Mouse (Mus musculus) hindbrain, embryonic 16.5 days (tissue): ENCODE results near the gene Sh3gl2. TPM values are rescaled to one million over a fixed set of nuclear protein-coding genes. Genes with fewer than 3 reads are reported as not detected.
A peak's percentile ranks its signal among the peaks of the same experiment; 100 is the strongest.

ENCODE experiments used
- ATAC-seq: fragments of 200-750 bp; cut with Nextera tagmentation; 2 replicates; pipeline ENCODE4 v1.8.0; 2017; ENCODE audit warnings: moderate TSS enrichment, moderate library complexity
- H3K27ac ChIP-seq: fragments of 300-500 bp; sonication (generic); 2 replicates; pipeline ENCODE4 v1.5.1; 2014; ENCODE audit warnings: low read depth, mild to moderate bottlenecking, control low read depth, low read length, moderate library complexity
- H3K27me3 ChIP-seq: fragments of 300-500 bp; sonication (generic); replicated peaks from 2 replicates; pipeline ENCODE4 v1.6.1; 2014; ENCODE audit warnings: low read length; ENCODE audit not compliant: control insufficient read depth, insufficient read depth
- H3K36me3 ChIP-seq: fragments of 300-500 bp; sonication (generic); 2 replicates; pipeline ENCODE4 v1.6.1; 2014; ENCODE audit warnings: mild to moderate bottlenecking, low read length, moderate library complexity, mixed read lengths; ENCODE audit not compliant: control insufficient read depth, insufficient read depth
- H3K4me1 ChIP-seq: fragments of 300-500 bp; sonication (generic); 2 replicates; pipeline ENCODE4 v1.6.1; 2014; ENCODE audit warnings: low read depth, low read length; ENCODE audit not compliant: control insufficient read depth, insufficient read depth
- H3K4me2 ChIP-seq: fragments of 300-500 bp; sonication (generic); 2 replicates; pipeline ENCODE4 v1.6.1; 2014; ENCODE audit warnings: mild to moderate bottlenecking, low read length, control low read depth, moderate library complexity
- H3K4me3 ChIP-seq: fragments of 300-500 bp; sonication (generic); 2 replicates; pipeline ENCODE4 v1.5.1; 2014; ENCODE audit warnings: mild to moderate bottlenecking, low read length, control low read depth, moderate library complexity
- H3K9ac ChIP-seq: fragments of 300-500 bp; sonication (generic); 2 replicates; pipeline ENCODE4 v1.6.1; 2014; ENCODE audit warnings: low read depth, mild to moderate bottlenecking, control low read depth, low read length, moderate library complexity
- H3K9me3 ChIP-seq: fragments of 300-500 bp; sonication (generic); 2 replicates; pipeline ENCODE4 v1.6.1; 2014; ENCODE audit warnings: mild to moderate bottlenecking, low read length, moderate library complexity; ENCODE audit not compliant: control insufficient read depth
- WGBS: fragments of 180-500 bp; shearing (Covaris S2); extraction: QIAGEN DNeasy Blood & Tissue Kit; methylation state at CpG from one replicate; pipeline ENCODE4 v1.1.7; 2014; 5-methylcytosine and 5-hydroxymethylcytosine counted together
- polyA plus RNA-seq: library from polyadenylated mRNA; unstranded; fragments of >200 nt; fragmentation: Nextera tagmentation; extraction: Ambion mirVana; gene quantifications from 2 replicates; pipeline ENCODE4 v1.2.1, GENCODE M21; 2015

The Sh3gl2 gene
- polyA plus RNA-seq, 1 experiment from 2014 or later: 138 TPM

- no peaks in the 10 kb centered on the region for H3K27me3 ChIP-seq
- H3K36me3 ChIP-seq: no peaks in the 10 kb centered on the region
- no peak for ATAC-seq
- WGBS: 46% methylated on average over 4 of the region's 4 CpGs
- H3K4me2 ChIP-seq: no peak overlapping the region
- no peak overlapping the region for H3K4me3 ChIP-seq
- H3K27ac ChIP-seq: no peak overlapping the region
- no peak overlapping the region for H3K9ac ChIP-seq
- H3K4me1 ChIP-seq: no peaks in the 10 kb centered on the region; the same call in 1 of the 2 replicates
- no peaks in the 10 kb centered on the region for H3K9me3 ChIP-seq
Observed at GRCm38 (mm10) chr4:85402823-85403222, 197.9 kb downstream of the Sh3gl2 start.

GRCm38 (mm10) chr4:85404424-85405194 lies 199.7 kb downstream of the Sh3gl2 start:
- H3K27me3 ChIP-seq: no peaks in the 10 kb centered on the region
- H3K9me3 ChIP-seq: no peaks in the 10 kb centered on the region
- no peak overlapping the region for H3K9ac ChIP-seq
- no peaks in the 10 kb centered on the region; the same call in 1 of the 2 replicates for H3K4me1 ChIP-seq
- no peak overlapping the region for H3K27ac ChIP-seq
- no peak overlapping the region for H3K4me3 ChIP-seq
- 43% methylated on average over 10 of the region's 10 CpGs for WGBS
- no peaks in the 10 kb centered on the region for H3K36me3 ChIP-seq
- peak; percentile 44; the same call in 1 of the 2 replicates for ATAC-seq
- no peak overlapping the region for H3K4me2 ChIP-seq

- Histone ChIP-seq H3K27me3 (no peaks in the 10 kb centered on the region), H3K27ac (no peak overlapping the region), H3K36me3 (no peaks in the 10 kb centered on the region), H3K9ac (no peak overlapping the region), H3K4me3 (no peak overlapping the region), H3K4me2 (no peak overlapping the region), H3K9me3 (no peaks in the 10 kb centered on the region), H3K4me1 (no peaks in the 10 kb centered on the region; the same call in 1 of the 2 replicates)
- 0 out of 2 replicates have a peak, but pooled peaks have one; percentile 34 for ATAC-seq
- WGBS: 69% methylated on average over 7 of the region's 7 CpGs
Observed at GRCm38 (mm10) chr4:85405276-85405675, 200.3 kb downstream of the Sh3gl2 start.

- ATAC-seq: no peak
- Histone ChIP-seq H3K4me3 (no peak overlapping the region), H3K36me3 (no peaks in the 10 kb centered on the region), H3K4me2 (no peak overlapping the region), H3K9ac (no peak overlapping the region), H3K4me1 (no peaks in the 10 kb centered on the region), H3K27me3 (no peaks in the 10 kb centered on the region), H3K27ac (no peak overlapping the region), H3K9me3 (no peaks in the 10 kb centered on the region)
- WGBS: 94% methylated on average over 3 of the region's 3 CpGs
Observed at GRCm38 (mm10) chr4:85416466-85416865, 211.5 kb downstream of the Sh3gl2 start.

GRCm38 (mm10) chr4:85420429-85420828 lies 215.5 kb downstream of the Sh3gl2 start:
- Histone ChIP-seq H3K4me3 (no peak overlapping the region), H3K27ac (no peak overlapping the region), H3K27me3 (no peaks in the 10 kb centered on the region), H3K9ac (no peak overlapping the region), H3K9me3 (no peaks in the 10 kb centered on the region), H3K4me1 (no peaks in the 10 kb centered on the region), H3K4me2 (no peak overlapping the region), H3K36me3 (no peaks in the 10 kb centered on the region)
- no peak for ATAC-seq
- WGBS: 83% methylated on average over 6 of the region's 6 CpGs

- Histone ChIP-seq H3K9me3 (no peaks in the 10 kb centered on the region), H3K27ac (no peak overlapping the region), H3K36me3 (no peaks in the 10 kb centered on the region), H3K4me3 (no peak overlapping the region), H3K4me2 (no peak overlapping the region), H3K9ac (no peak overlapping the region), H3K27me3 (no peaks in the 10 kb centered on the region), H3K4me1 (no peaks in the 10 kb centered on the region)
- WGBS: 83% methylated on average over 4 of the region's 4 CpGs
- no peak for ATAC-seq
Observed at GRCm38 (mm10) chr4:85426211-85426610, 221.3 kb downstream of the Sh3gl2 start.

- Histone ChIP-seq H3K9ac (no peak overlapping the region), H3K4me3 (no peak overlapping the region), H3K27me3 (no peaks in the 10 kb centered on the region), H3K4me2 (no peak overlapping the region), H3K36me3 (no peaks in the 10 kb centered on the region), H3K4me1 (no peaks in the 10 kb centered on the region), H3K27ac (no peak overlapping the region), H3K9me3 (no peaks in the 10 kb centered on the region)
- WGBS: 96% methylated on average over 4 of the region's 4 CpGs
- ATAC-seq: no peak
Observed at GRCm38 (mm10) chr4:85432786-85433185, 227.9 kb downstream of the Sh3gl2 start.

- ATAC-seq: no peak
- WGBS: 71% methylated on average over 8 of the region's 8 CpGs
- Histone ChIP-seq H3K9me3 (no peaks in the 10 kb centered on the region), H3K4me2 (no peak overlapping the region), H3K27ac (no peak overlapping the region), H3K36me3 (no peaks in the 10 kb centered on the region), H3K4me1 (no peaks in the 10 kb centered on the region), H3K4me3 (no peak overlapping the region), H3K27me3 (no peaks in the 10 kb centered on the region), H3K9ac (no peak overlapping the region)
Observed at GRCm38 (mm10) chr4:85434734-85435133, 229.8 kb downstream of the Sh3gl2 start.

- Histone ChIP-seq H3K4me1 (no peaks in the 10 kb centered on the region), H3K4me2 (no peak overlapping the region), H3K36me3 (no peaks in the 10 kb centered on the region), H3K9me3 (no peaks in the 10 kb centered on the region), H3K27me3 (no peaks in the 10 kb centered on the region), H3K4me3 (no peak overlapping the region), H3K27ac (no peak overlapping the region), H3K9ac (no peak overlapping the region)
- 54% methylated on average over 3 of the region's 3 CpGs for WGBS
- ATAC-seq: peak; percentile 42; the same call in 1 of the 2 replicates
Observed at GRCm38 (mm10) chr4:85438813-85439212, 233.9 kb downstream of the Sh3gl2 start.
